Mouse (Mus musculus): Measurements from ENCODE around the gene Hes2.

DNA sequence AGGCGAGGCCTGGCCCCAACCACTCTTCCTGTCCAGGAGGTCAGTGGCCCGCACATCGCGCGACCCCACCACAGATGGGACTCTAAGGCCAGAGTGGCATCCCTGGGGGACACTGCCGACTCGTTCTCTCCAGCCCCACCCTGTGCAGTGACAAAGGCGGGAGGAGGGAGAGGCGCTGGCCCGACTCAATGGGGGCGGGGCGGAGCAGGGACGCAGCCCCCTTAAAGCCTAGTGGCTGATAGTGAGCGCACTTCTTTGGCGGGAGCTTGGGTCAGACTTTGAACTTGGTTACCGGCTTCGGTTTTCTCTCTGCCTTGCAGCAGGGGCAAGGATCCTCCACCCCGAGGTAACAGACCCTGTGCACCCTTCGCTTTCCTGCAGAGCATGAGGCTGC, 615 bp downstream of the Hes2 start:
- TF ChIP-seq GATA1 (IDR thresholded peaks at IDR 0.05; ENCODE audit: borderline replicate concordance, low read length) (no peak), CTCF (IDR thresholded peaks at IDR 0.05; ENCODE audit: low read depth, low read length) (no peak), TAL1 (conservative IDR thresholded peaks at IDR 0.05; ENCODE audit: low read depth, low read length) (no peak), GATA2 (IDR thresholded peaks at IDR 0.05; ENCODE audit: borderline replicate concordance, low read depth, low read length) (no peak), POLR2AphosphoS5 (IDR thresholded peaks at IDR 0.05; ENCODE audit: insufficient replicate concordance, low read depth, low read length) (no peak)

All from G1E (cell line).